Mouse (Mus musculus) ES-Bruce4 (cell line): ENCODE measurements around the gene Cnpy2. TPM values are rescaled to one million over a fixed set of nuclear protein-coding genes. Genes with fewer than 3 reads are reported as not detected.
A peak's percentile ranks its signal among the peaks of the same experiment; 100 is the strongest.

Source experiments
- H3K27ac ChIP-seq: 2 replicates; pipeline ENCODE4 v1.5.1; 2012; ENCODE audit warnings: low read length, inconsistent platforms; ENCODE audit not compliant: insufficient read depth
- H3K27me3 ChIP-seq: 2 replicates; pipeline ENCODE4 v1.6.1; 2012; ENCODE audit warnings: mild to moderate bottlenecking, low read length, inconsistent platforms; ENCODE audit not compliant: control insufficient read depth, poor library complexity, insufficient read depth, severe bottlenecking
- H3K36me3 ChIP-seq: 2 replicates; pipeline ENCODE4 v1.6.1; 2012; ENCODE audit warnings: inconsistent platforms, mild to moderate bottlenecking, low read length, moderate library complexity; ENCODE audit not compliant: control insufficient read depth, poor library complexity, insufficient read depth, severe bottlenecking
- H3K4me1 ChIP-seq: one replicate; pipeline ENCODE4 v1.8.1; 2011; ENCODE audit warnings: low read length; ENCODE audit not compliant: control insufficient read depth, insufficient read depth
- H3K4me3 ChIP-seq: 2 replicates; pipeline ENCODE4 v1.5.1; 2011; ENCODE audit warnings: low read depth, mild to moderate bottlenecking, low read length
- H3K9ac ChIP-seq: 2 replicates; pipeline ENCODE4 v1.6.1; 2012; ENCODE audit warnings: low read depth, mild to moderate bottlenecking, inconsistent platforms; ENCODE audit not compliant: poor library complexity, severe bottlenecking
- H3K9me3 ChIP-seq: replicated peaks from 2 replicates; pipeline ENCODE4 v1.6.1; 2012; ENCODE audit warnings: mild to moderate bottlenecking, low read length, inconsistent platforms; ENCODE audit not compliant: control insufficient read depth, poor library complexity, insufficient read depth, severe bottlenecking
- CTCF ChIP-seq: IDR thresholded peaks from one replicate; pipeline ENCODE4 v1.8.1; 2011; ENCODE audit warnings: low read depth, low read length
- EP300 ChIP-seq: IDR thresholded peaks from 2 replicates; pipeline ENCODE4 v1.6.1; 2011; ENCODE audit warnings: low read depth, low read length; ENCODE audit not compliant: insufficient read depth
- POLR2A ChIP-seq: IDR thresholded peaks from one replicate; pipeline ENCODE4 v1.8.1; 2011; ENCODE audit warnings: low read length; ENCODE audit not compliant: insufficient read depth
- polyA plus RNA-seq: library from polyadenylated mRNA; stranded (reverse); fragments of >200 nt; gene quantifications from 2 replicates; pipeline ENCODE4 v1.2.4, GENCODE M21; 2011; ENCODE audit warnings: low read depth; ENCODE audit not compliant: missing spikeins, insufficient read depth, insufficient read length

Gene Cnpy2
- polyA plus RNA-seq, 1 experiment: 62.9 TPM

DNA sequence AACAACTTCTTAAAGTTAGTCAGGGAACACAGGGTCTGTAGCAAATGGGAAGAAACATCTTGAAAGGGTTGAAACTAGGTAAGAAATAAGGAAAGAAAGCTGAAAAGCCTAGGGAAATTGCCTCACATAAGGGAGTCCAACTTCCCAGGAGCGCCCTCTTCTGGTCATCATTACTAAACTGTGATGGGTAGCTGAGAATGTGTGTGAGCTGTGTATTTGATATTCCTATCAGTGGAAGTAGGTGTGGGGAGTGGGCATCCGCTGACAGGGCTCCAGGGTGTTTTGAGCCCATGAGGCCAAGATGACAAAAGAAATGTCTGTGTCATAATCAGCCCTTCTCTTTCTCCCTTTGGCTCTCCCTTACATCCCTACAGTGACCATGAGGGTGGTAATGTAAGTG lies 36.5 kb downstream of the Cnpy2 start:
- Histone ChIP-seq H3K9me3 (no peaks in the 10 kb centered on the region), H3K36me3 (peaks cover 68% of the 10 kb centered on the region), H3K9ac (no peak overlapping the region), H3K27me3 (no peaks in the 10 kb centered on the region), H3K4me1 (no peaks in the 10 kb centered on the region), H3K4me3 (no peak overlapping the region), H3K27ac (no peak overlapping the region)
- TF ChIP-seq EP300 (no peak), POLR2A (no peak), CTCF (no peak)

GRCm38 (mm10) chr10:128359226-128359625 lies 37.0 kb downstream of the Cnpy2 start:
- no peaks in the 10 kb centered on the region for H3K27me3 ChIP-seq
- peaks cover 65% of the 10 kb centered on the region for H3K36me3 ChIP-seq
- H3K9me3 ChIP-seq: no peaks in the 10 kb centered on the region
- H3K9ac ChIP-seq: no peak overlapping the region
- TF ChIP-seq CTCF: no peak
- H3K27ac ChIP-seq: no peak overlapping the region
- H3K4me3 ChIP-seq: no peak overlapping the region
- no peaks in the 10 kb centered on the region for H3K4me1 ChIP-seq

GRCm38 (mm10) chr10:128361836-128362235 lies 39.6 kb downstream of the Cnpy2 start:
- H3K27ac ChIP-seq: no peak overlapping the region
- no peaks in the 10 kb centered on the region for H3K9me3 ChIP-seq
- no peak overlapping the region for H3K9ac ChIP-seq
- peaks cover 51% of the 10 kb centered on the region for H3K36me3 ChIP-seq
- H3K4me3 ChIP-seq: no peak overlapping the region
- no peaks in the 10 kb centered on the region for H3K4me1 ChIP-seq
- H3K27me3 ChIP-seq: no peaks in the 10 kb centered on the region
- TF ChIP-seq EP300 (no peak), CTCF (no peak), POLR2A (no peak)

GRCm38 (mm10) chr10:128362568-128362967 lies 40.3 kb downstream of the Cnpy2 start:
- H3K9me3 ChIP-seq: no peaks in the 10 kb centered on the region
- no peaks in the 10 kb centered on the region for H3K27me3 ChIP-seq
- no peaks in the 10 kb centered on the region for H3K4me1 ChIP-seq
- no peak overlapping the region for H3K4me3 ChIP-seq
- no peak overlapping the region for H3K27ac ChIP-seq
- no peak for TF ChIP-seq EP300
- TF ChIP-seq CTCF: peak; percentile 18
- peaks cover 51% of the 10 kb centered on the region for H3K36me3 ChIP-seq
- no peak overlapping the region for H3K9ac ChIP-seq

GRCm38 (mm10) chr10:128367899-128368401 lies 45.7 kb downstream of the Cnpy2 start:
- TF ChIP-seq EP300 (no peak), CTCF (no peak), POLR2A (no peak)
- Histone ChIP-seq H3K9me3 (no peaks in the 10 kb centered on the region), H3K9ac (peak overlapping the region; percentile 68), H3K27me3 (no peaks in the 10 kb centered on the region), H3K36me3 (peaks cover 11% of the 10 kb centered on the region), H3K4me1 (no peaks in the 10 kb centered on the region), H3K27ac (no peak overlapping the region), H3K4me3 (peak overlapping the region; percentile 67)

GRCm38 (mm10) chr10:128368402-128369217 lies 46.4 kb downstream of the Cnpy2 start, which contains the start of gene Coq10a:
Gene Coq10a, minus strand, starts transcription at chr10:128368997.
- Histone ChIP-seq H3K36me3 (peaks cover 4% of the 10 kb centered on the region), H3K4me1 (no peaks in the 10 kb centered on the region), H3K27ac (0 out of 2 replicates have a peak within 1 kb of the TSS, but pooled peaks have one; percentile 3), H3K9ac (peak within 1 kb of the TSS; percentile 68), H3K9me3 (no peaks in the 10 kb centered on the region), H3K27me3 (no peaks in the 10 kb centered on the region), H3K4me3 (peak within 1 kb of the TSS; percentile 67)
- TF ChIP-seq POLR2A (peak; percentile 71), CTCF (no peak)
